Mouse (Mus musculus): ENCODE measurements around the gene Lhx6. TPM values are rescaled to one million over a fixed set of nuclear protein-coding genes. Genes with fewer than 3 reads are reported as not detected.

Gene Lhx6
- total and polyA plus RNA-seq, 3 experiments: 0.11 to 0.42 (median 0.31) TPM

DNA sequence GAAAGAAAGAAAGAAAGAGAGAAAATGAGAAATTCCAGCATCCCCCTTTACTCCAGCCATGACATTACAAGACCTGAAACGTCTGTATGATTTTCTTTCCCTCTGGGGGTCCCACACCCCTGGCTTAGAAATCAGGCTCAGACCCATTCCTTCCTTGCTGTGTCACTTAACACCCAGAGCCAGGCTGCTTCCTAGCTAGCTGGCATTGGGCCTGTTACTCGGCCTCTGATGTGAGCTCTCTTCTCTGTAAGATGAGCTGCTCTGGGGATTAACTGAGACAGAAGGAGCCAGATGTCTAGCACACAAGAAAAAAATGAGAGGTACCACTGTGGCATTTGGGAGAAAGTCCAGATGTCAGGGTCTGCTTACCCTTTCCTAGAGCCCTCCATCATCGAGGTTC, 49.0 kb downstream of the Lhx6 start:
- Histone ChIP-seq H3K4me1 (ENCODE audit: control insufficient read depth in 1 of 2, insufficient read depth in 2 of 2) (no peaks in the 10 kb centered on the region), H3K27me3 (replicated peaks) (peaks cover 22% of the 10 kb centered on the region), H3K79me2 (replicated peaks; ENCODE audit: control insufficient read depth, extremely low read depth, insufficient read depth, poor library complexity, severe bottlenecking) (no peaks in the 10 kb centered on the region), H3K27ac (ENCODE audit: insufficient read depth, low read depth) (no peak overlapping the region), H3K9me3 (replicated peaks; ENCODE audit: low read length) (no peaks in the 10 kb centered on the region), H3K9ac (ENCODE audit: insufficient read depth, low read depth) (no peak overlapping the region), H3K4me3 (replicated peaks in 1 of 3; ENCODE audit: low read depth in 2 of 3, low read length in 2 of 3, poor library complexity in 1 of 3) (no peak overlapping the region), H3K36me3 (replicated peaks in 1 of 2; ENCODE audit: control insufficient read depth in 1 of 2, insufficient read depth in 1 of 2, low read length in 1 of 2) (no peaks in the 10 kb centered on the region), H3K4me2 (ENCODE audit: insufficient read depth, low read depth, poor library complexity, severe bottlenecking) (no peak overlapping the region)
- in situ Hi-C loops (cut with MboI; ENCODE audit: low pct_ligation_motif_present, low pct_unique_long_range_greater_than_20kb, low sequenced_read_pairs): no loop called here
- no peak for DNase-seq (ENCODE audit: extremely low read depth)
- dilution Hi-C loops (cut with MboI; ENCODE audit: extremely low pct_ligation_motif_present, extremely low pct_unique_long_range_greater_than_20kb, low sequenced_read_pairs): no loop called here
- TF ChIP-seq MAZ (IDR thresholded peaks at IDR 0.05; ENCODE audit: low read depth, low read length) (no peak), MYC (IDR thresholded peaks at IDR 0.05; ENCODE audit: low read depth, low read length) (no peak), RAD21 (IDR thresholded peaks at IDR 0.05; ENCODE audit: low read depth, low read length) (no peak), TBP (conservative IDR thresholded peaks at IDR 0.05; ENCODE audit: low read depth, low read length) (no peak)

DNA sequence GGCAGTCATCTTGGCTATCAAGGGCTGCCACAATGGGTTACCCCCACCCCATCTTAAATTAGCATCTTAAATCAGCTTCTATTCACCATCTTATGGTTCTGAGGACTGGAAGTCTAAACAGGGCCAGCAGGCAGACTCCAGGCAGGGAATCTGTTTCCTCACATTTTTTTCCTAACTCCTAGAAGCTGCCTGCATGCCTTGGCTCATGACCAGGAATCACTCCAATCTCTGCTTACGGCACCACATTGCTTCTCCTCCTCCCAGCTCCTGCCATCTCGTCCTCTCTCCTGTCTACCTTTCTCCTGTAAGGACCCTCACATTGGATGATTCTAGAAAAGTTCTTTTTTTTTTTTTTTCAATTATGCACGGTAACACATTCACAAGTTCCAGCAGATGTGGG, 52.0 kb downstream of the Lhx6 start:
- in situ Hi-C loops (cut with MboI; ENCODE audit: low pct_ligation_motif_present, low pct_unique_long_range_greater_than_20kb, low sequenced_read_pairs) (no loop called here), dilution Hi-C loops (cut with MboI; ENCODE audit: extremely low pct_ligation_motif_present, extremely low pct_unique_long_range_greater_than_20kb, low sequenced_read_pairs) (no loop called here)
- no peak overlapping the region for H3K27ac ChIP-seq (ENCODE audit: insufficient read depth, low read depth)
- no peak overlapping the region for H3K4me3 ChIP-seq (replicated peaks in 1 of 3; ENCODE audit: low read depth in 2 of 3, low read length in 2 of 3, poor library complexity in 1 of 3)
- no peaks in the 10 kb centered on the region for H3K9me3 ChIP-seq (replicated peaks; ENCODE audit: low read length)
- H3K36me3 ChIP-seq (replicated peaks in 1 of 2; ENCODE audit: control insufficient read depth in 1 of 2, insufficient read depth in 1 of 2, low read length in 1 of 2): no peaks in the 10 kb centered on the region
- H3K4me2 ChIP-seq (ENCODE audit: insufficient read depth, low read depth, poor library complexity, severe bottlenecking): no peak overlapping the region
- H3K4me1 ChIP-seq (ENCODE audit: control insufficient read depth in 1 of 2, insufficient read depth in 2 of 2): peaks cover under 1 to 4% of the 10 kb centered on the region in 2 experiments; a peak in 2 of 4 replicates
- H3K79me2 ChIP-seq (replicated peaks; ENCODE audit: control insufficient read depth, extremely low read depth, insufficient read depth, poor library complexity, severe bottlenecking): peaks cover 3% of the 10 kb centered on the region; the same call in 1 of the 2 replicates
- peaks cover 17% of the 10 kb centered on the region for H3K27me3 ChIP-seq (replicated peaks)
- TF ChIP-seq MYC (IDR thresholded peaks at IDR 0.05; ENCODE audit: low read depth, low read length): no peak
- no peak for TF ChIP-seq MAFK (IDR thresholded peaks at IDR 0.05; ENCODE audit: insufficient replicate concordance, low read length)
- no peak for TF ChIP-seq GABPA (IDR thresholded peaks at IDR 0.05; ENCODE audit: insufficient replicate concordance, low read depth, low read length)
- no peak for TF ChIP-seq USF2 (conservative IDR thresholded peaks at IDR 0.05; ENCODE audit: low read depth, low read length)
- TF ChIP-seq HCFC1 (IDR thresholded peaks at IDR 0.05; ENCODE audit: low read depth, low read length): no peak
- no peak for TF ChIP-seq UBTF (IDR thresholded peaks at IDR 0.05; ENCODE audit: low read depth, low read length)
- no peak for TF ChIP-seq MAZ (IDR thresholded peaks at IDR 0.05; ENCODE audit: low read depth, low read length)
- TF ChIP-seq MAX (IDR thresholded peaks at IDR 0.05; ENCODE audit: low read length): no peak
- H3K9ac ChIP-seq (ENCODE audit: insufficient read depth, low read depth): no peak overlapping the region
- no peak for DNase-seq (ENCODE audit: extremely low read depth)

DNA sequence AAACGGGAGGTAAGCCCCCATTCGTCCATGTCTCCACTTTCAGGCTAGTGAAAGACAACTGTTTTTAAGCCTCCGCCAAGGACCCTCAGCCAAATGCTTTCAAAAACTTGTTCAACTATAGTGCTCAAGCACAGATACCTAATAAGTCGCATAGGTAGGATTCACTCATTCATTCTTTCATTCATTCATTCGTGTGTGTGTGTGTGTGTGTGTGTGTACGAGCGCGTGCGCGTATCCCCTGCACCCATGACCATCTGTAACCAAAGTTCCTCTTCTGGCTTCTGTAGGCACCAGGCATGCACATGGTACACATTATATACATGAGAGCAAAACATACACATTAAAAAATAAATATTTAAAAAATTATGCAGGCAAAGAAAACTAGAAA, 55.6 kb downstream of the Lhx6 start:
- in situ Hi-C loops (cut with MboI; ENCODE audit: low pct_ligation_motif_present, low pct_unique_long_range_greater_than_20kb, low sequenced_read_pairs) (no loop called here), dilution Hi-C loops (cut with MboI; ENCODE audit: extremely low pct_ligation_motif_present, extremely low pct_unique_long_range_greater_than_20kb, low sequenced_read_pairs) (no loop called here)
- Histone ChIP-seq H3K27ac (ENCODE audit: insufficient read depth, low read depth) (no peak overlapping the region), H3K9ac (ENCODE audit: insufficient read depth, low read depth) (no peak overlapping the region), H3K4me3 (replicated peaks in 1 of 3; ENCODE audit: low read depth in 2 of 3, low read length in 2 of 3, poor library complexity in 1 of 3) (peak overlapping the region in 2 of 3 experiments; percentile 9 to 91), H3K27me3 (replicated peaks) (peaks cover 12% of the 10 kb centered on the region), H3K9me3 (replicated peaks; ENCODE audit: low read length) (no peaks in the 10 kb centered on the region), H3K4me1 (ENCODE audit: control insufficient read depth in 1 of 2, insufficient read depth in 2 of 2) (peaks cover 2 to 23% of the 10 kb centered on the region in 2 experiments; a peak in 3 of 4 replicates), H3K79me2 (replicated peaks; ENCODE audit: control insufficient read depth, extremely low read depth, insufficient read depth, poor library complexity, severe bottlenecking) (peaks cover 11% of the 10 kb centered on the region), H3K36me3 (replicated peaks in 1 of 2; ENCODE audit: control insufficient read depth in 1 of 2, insufficient read depth in 1 of 2, low read length in 1 of 2) (peaks cover 0 to 21% of the 10 kb centered on the region in 2 experiments), H3K4me2 (ENCODE audit: insufficient read depth, low read depth, poor library complexity, severe bottlenecking) (no peak overlapping the region; the same call in 1 of the 2 replicates)
- no peak for DNase-seq (ENCODE audit: extremely low read depth)
- no peak for TF ChIP-seq MAFK (IDR thresholded peaks at IDR 0.05; ENCODE audit: insufficient replicate concordance, low read length)

Data from CH12.LX (cell line).